Mouse (Mus musculus): Measurements from ENCODE around the gene Fndc3b.

DNA sequence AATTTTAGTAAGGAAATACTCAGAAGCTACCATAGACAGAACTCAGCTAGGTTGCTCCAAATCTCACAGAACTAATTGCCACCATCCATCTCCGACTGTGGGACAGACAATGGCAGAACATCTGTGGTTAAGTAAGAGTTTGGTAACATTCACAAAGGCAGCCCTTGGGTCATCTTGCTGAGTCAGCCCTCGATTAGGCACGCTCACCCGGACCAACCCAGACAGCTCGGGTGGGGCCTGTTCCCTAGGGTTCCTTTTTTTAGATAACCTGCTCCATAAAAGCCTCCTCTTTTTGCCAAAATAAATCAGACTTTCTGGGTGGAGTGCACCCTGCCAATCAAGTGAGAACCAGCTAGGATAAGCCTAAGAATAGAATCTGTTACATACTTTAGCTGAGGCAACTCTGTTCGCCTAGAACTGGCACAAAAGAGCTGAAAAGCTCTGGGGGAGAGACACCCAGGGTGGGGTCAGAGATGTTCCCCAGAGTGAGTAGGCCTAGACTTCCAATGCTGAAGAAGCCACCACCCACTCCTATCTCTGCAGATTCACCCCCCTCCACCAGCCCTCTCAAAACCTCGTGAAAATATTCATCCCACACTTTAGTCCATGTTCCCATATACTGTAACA, 54.2 kb downstream of the Fndc3b start:
- TF ChIP-seq CTCF (conservative IDR thresholded peaks at IDR 0.05; ENCODE audit: insufficient read depth, insufficient read length, low read depth, low read length), result no peak
- TF ChIP-seq POLR2A (IDR thresholded peaks at IDR 0.05; ENCODE audit: low read depth, low read length), result no peak

All from kidney, adult 2 months (tissue).